Mouse (Mus musculus) liver, embryonic 16.5 days (tissue): ENCODE measurements around the gene Mmp24. TPM values are rescaled to one million over a fixed set of nuclear protein-coding genes. Genes with fewer than 3 reads are reported as not detected.
A peak's percentile ranks its signal among the peaks of the same experiment; 100 is the strongest.
"Not testable (repeated sequence)": the region's sequence is repeated elsewhere in the genome, so short reads cannot be mapped to it uniquely, and the experiment has no call there.

Source experiments
- ATAC-seq: fragments of 200-750 bp; cut with Nextera tagmentation; 2 replicates; pipeline ENCODE4 v1.8.0; 2017; ENCODE audit warnings: low read depth, mild to moderate bottlenecking, moderate number of reproducible peaks, moderate library complexity
- H3K27ac ChIP-seq: fragments of 300-500 bp; sonication (generic); 2 replicates; pipeline ENCODE4 v1.5.1; 2014; ENCODE audit warnings: mild to moderate bottlenecking, low read length
- H3K27me3 ChIP-seq: fragments of 300-500 bp; sonication (generic); 2 replicates; pipeline ENCODE4 v1.6.1; 2014; ENCODE audit warnings: low read depth, low read length, mixed read lengths; ENCODE audit not compliant: control insufficient read depth, insufficient read depth
- H3K36me3 ChIP-seq: fragments of 300-500 bp; sonication (generic); 2 replicates; pipeline ENCODE4 v1.6.1; 2014; ENCODE audit warnings: mild to moderate bottlenecking; ENCODE audit not compliant: control insufficient read depth, insufficient read depth
- H3K4me1 ChIP-seq: fragments of 300-500 bp; sonication (generic); 2 replicates; pipeline ENCODE4 v1.6.1; 2014; ENCODE audit warnings: low read depth, low read length, mixed read lengths; ENCODE audit not compliant: control insufficient read depth
- H3K4me2 ChIP-seq: fragments of 300-500 bp; sonication (generic); 2 replicates; pipeline ENCODE4 v1.6.1; 2014; ENCODE audit warnings: low read depth, low read length, mixed read lengths
- H3K4me3 ChIP-seq: fragments of 300-500 bp; sonication (generic); 2 replicates; pipeline ENCODE4 v1.5.1; 2014; ENCODE audit warnings: low read depth, mild to moderate bottlenecking, low read length
- H3K9ac ChIP-seq: fragments of 300-500 bp; sonication (generic); 2 replicates; pipeline ENCODE4 v1.6.1; 2014; ENCODE audit warnings: low read depth, low read length
- H3K9me3 ChIP-seq: fragments of 300-500 bp; sonication (generic); replicated peaks from 2 replicates; pipeline ENCODE4 v1.6.1; 2016; ENCODE audit warnings: low read length; ENCODE audit not compliant: control insufficient read depth
- WGBS: fragments of 180-500 bp; shearing (Covaris S2); extraction: QIAGEN DNeasy Blood & Tissue Kit; methylation state at CpG from one replicate; pipeline ENCODE4 v1.1.7; 2014; ENCODE audit not compliant: insufficient replicate concordance; 5-methylcytosine and 5-hydroxymethylcytosine counted together
- polyA plus RNA-seq: library from polyadenylated mRNA; unstranded; fragments of >200 nt; fragmentation: Nextera tagmentation; extraction: Ambion mirVana; gene quantifications from 2 replicates; pipeline ENCODE4 v1.2.1, GENCODE M21; 2015

Mmp24 gene
- not detected in 2 replicates for polyA plus RNA-seq

GRCm38 (mm10) chr2:155774927-155775684, at the start of gene Mmp24:
TSS of gene Mmp24 (plus strand) at chr2:155775342.
- Histone ChIP-seq H3K27ac (no peak within 1 kb of the TSS), H3K27me3 (peaks cover 59% of the 10 kb centered on the region), H3K36me3 (no peaks in the 10 kb centered on the region), H3K9me3 (no peaks in the 10 kb centered on the region), H3K4me3 (peak within 1 kb of the TSS; percentile 54), H3K9ac (no peak within 1 kb of the TSS), H3K4me1 (no peaks in the 10 kb centered on the region; the same call in 1 of the 2 replicates), H3K4me2 (peak within 1 kb of the TSS; percentile 64)
- WGBS = 4% methylated on average over 59 of the region's 100 CpGs
- ATAC-seq = no peak

GRCm38 (mm10) chr2:155726302-155726701, 48.8 kb upstream of the Mmp24 start:
- ATAC-seq = peak; percentile 55
- WGBS = 53% methylated on average over 7 of the region's 7 CpGs
- H3K27me3 ChIP-seq = no peaks in the 10 kb centered on the region
- no peaks in the 10 kb centered on the region for H3K36me3 ChIP-seq
- no peaks in the 10 kb centered on the region for H3K9me3 ChIP-seq
- H3K27ac ChIP-seq = no peak overlapping the region
- H3K4me1 ChIP-seq = peaks cover 13% of the 10 kb centered on the region
- H3K4me3 ChIP-seq = no peak overlapping the region
- H3K9ac ChIP-seq = no peak overlapping the region
- H3K4me2 ChIP-seq = no peak overlapping the region

GRCm38 (mm10) chr2:155727764-155728395, 47.3 kb upstream of the Mmp24 start:
- ATAC-seq = no peak
- Histone ChIP-seq H3K9me3 (no peaks in the 10 kb centered on the region), H3K9ac (no peak overlapping the region), H3K4me1 (peaks cover 13% of the 10 kb centered on the region), H3K4me3 (no peak overlapping the region), H3K27ac (no peak overlapping the region), H3K27me3 (no peaks in the 10 kb centered on the region), H3K4me2 (peak overlapping the region; percentile 91; the same call in 1 of the 2 replicates), H3K36me3 (no peaks in the 10 kb centered on the region)
- 63% methylated on average over 7 of the region's 7 CpGs for WGBS

DNA sequence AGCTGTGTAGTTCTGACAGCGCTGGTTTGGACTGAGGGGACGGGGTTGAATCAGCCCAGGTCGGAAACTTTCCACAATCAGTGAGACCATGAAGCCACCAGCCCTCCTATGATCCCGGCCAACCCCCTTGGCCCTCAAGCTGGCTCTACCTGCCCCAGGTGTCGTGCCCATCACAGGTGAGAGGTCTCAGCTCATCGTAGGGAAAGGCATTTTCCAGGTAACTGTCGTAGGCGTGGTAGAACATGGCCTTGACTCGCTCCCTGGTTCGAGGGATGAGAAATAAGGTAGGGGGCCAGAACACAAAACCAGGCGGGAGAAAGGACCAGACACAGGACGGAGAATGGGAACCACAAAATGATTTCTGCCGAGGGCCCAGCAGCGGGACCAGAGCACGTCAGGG, 46.4 kb upstream of the Mmp24 start:
- H3K4me3 ChIP-seq = peak overlapping the region; percentile 90
- H3K4me2 ChIP-seq = peak overlapping the region; percentile 91
- no peaks in the 10 kb centered on the region for H3K36me3 ChIP-seq
- H3K4me1 ChIP-seq = peaks cover 13% of the 10 kb centered on the region
- H3K27me3 ChIP-seq = no peaks in the 10 kb centered on the region
- WGBS = 7% methylated on average over 15 of the region's 15 CpGs
- no peak overlapping the region for H3K27ac ChIP-seq
- no peaks in the 10 kb centered on the region for H3K9me3 ChIP-seq
- no peak for ATAC-seq
- H3K9ac ChIP-seq = peak overlapping the region; percentile 72

- H3K9me3 ChIP-seq = no peaks in the 10 kb centered on the region
- H3K27me3 ChIP-seq = no peaks in the 10 kb centered on the region
- H3K36me3 ChIP-seq = no peaks in the 10 kb centered on the region
- peak within 1 kb of the TSS; percentile 91 for H3K4me2 ChIP-seq
- H3K9ac ChIP-seq = peak within 1 kb of the TSS; percentile 72
- H3K4me1 ChIP-seq = peaks cover 13% of the 10 kb centered on the region
- peak; percentile 93 for ATAC-seq
- H3K4me3 ChIP-seq = peak within 1 kb of the TSS; percentile 90
- H3K27ac ChIP-seq = no peak within 1 kb of the TSS
- WGBS = 0% methylated on average over 33 of the region's 33 CpGs
Observed at GRCm38 (mm10) chr2:155729158-155729645, 45.9 kb upstream of the Mmp24 start, which contains the start of gene Edem2. TSS of gene Edem2 (minus strand) at chr2:155729475.

DNA sequence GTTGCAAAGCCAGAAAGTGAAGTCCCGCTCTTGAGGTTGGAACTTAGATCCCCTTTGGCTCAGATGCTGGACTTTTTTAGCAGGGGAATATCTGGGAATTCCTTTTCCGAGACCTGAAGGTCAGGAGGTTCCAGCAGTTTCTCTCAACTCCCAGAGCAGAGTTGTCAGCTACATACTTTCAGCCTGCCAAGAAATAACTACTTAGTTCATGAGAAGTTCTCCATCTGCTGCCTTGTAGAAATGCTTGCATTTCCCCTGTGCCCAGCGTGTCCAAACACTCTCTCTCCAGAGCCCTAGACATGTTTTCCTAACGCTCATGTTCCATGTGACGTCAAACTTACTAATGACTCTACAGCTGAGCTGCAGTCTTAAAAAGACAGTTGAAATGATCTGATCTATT, 40.1 kb upstream of the Mmp24 start:
- Histone ChIP-seq H3K9me3 (no peaks in the 10 kb centered on the region), H3K36me3 (no peaks in the 10 kb centered on the region), H3K4me1 (no peaks in the 10 kb centered on the region), H3K27ac (no peak overlapping the region), H3K27me3 (no peaks in the 10 kb centered on the region), H3K4me2 (no peak overlapping the region), H3K4me3 (no peak overlapping the region), H3K9ac (no peak overlapping the region)
- no peak for ATAC-seq
- WGBS = 64% methylated on average over 5 of the region's 5 CpGs

- H3K27ac ChIP-seq, ATAC-seq, H3K4me1 ChIP-seq, H3K4me2 ChIP-seq, H3K9ac ChIP-seq, H3K27me3 ChIP-seq, H3K4me3 ChIP-seq, H3K9me3 ChIP-seq, H3K36me3 ChIP-seq: not testable (repeated sequence)
- WGBS = 68% methylated on average over 5 of the region's 5 CpGs
Observed at GRCm38 (mm10) chr2:155735766-155736165, 39.4 kb upstream of the Mmp24 start, which contains the start of gene Gm17581. TSS of gene Gm17581 (minus strand) at chr2:155735866.

GRCm38 (mm10) chr2:155736936-155737335, 38.2 kb upstream of the Mmp24 start:
- Histone ChIP-seq H3K9ac (no peak overlapping the region), H3K4me2 (no peak overlapping the region), H3K36me3 (no peaks in the 10 kb centered on the region), H3K4me1 (no peaks in the 10 kb centered on the region), H3K9me3 (no peaks in the 10 kb centered on the region), H3K27ac (no peak overlapping the region), H3K4me3 (no peak overlapping the region), H3K27me3 (no peaks in the 10 kb centered on the region)
- ATAC-seq = no peak
- 48% methylated on average over 6 of the region's 6 CpGs for WGBS

DNA sequence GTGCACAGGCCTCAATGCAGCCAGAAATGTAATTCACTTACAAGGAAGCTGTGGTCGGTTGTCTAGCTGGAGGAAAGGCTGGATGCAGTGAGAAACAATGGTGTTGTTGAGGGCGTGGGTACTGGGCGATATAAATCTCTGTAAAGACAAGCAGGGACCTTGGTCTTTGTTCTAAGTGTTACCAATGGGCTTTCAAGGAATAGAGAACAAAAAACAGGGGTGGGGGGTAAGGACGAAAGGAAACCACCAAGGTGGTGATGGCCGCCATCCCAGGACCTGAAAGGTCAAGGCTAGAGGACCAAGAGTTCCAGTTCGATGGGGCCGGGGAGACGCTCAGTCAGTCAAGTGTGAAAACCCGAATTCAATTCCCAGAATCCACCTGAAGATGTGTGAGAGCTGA, 37.3 kb upstream of the Mmp24 start:
- ATAC-seq = no peak
- Histone ChIP-seq H3K4me2 (no peak overlapping the region), H3K36me3 (no peaks in the 10 kb centered on the region), H3K9me3 (no peaks in the 10 kb centered on the region), H3K9ac (no peak overlapping the region), H3K27me3 (peaks cover 4% of the 10 kb centered on the region; the same call in 1 of the 2 replicates), H3K4me1 (peaks cover 1% of the 10 kb centered on the region), H3K4me3 (no peak overlapping the region), H3K27ac (no peak overlapping the region)
- 29% methylated on average over 9 of the region's 9 CpGs for WGBS
